Mouse (Mus musculus) embryonic facial prominence, embryonic 15.5 days (tissue): ENCODE data around the gene Tmem214. TPM values are rescaled to one million over a fixed set of nuclear protein-coding genes. Genes with fewer than 3 reads are reported as not detected.
A peak's percentile ranks its signal among the peaks of the same experiment; 100 is the strongest.

Experiments
- ATAC-seq: fragments of 200-750 bp; cut with Nextera tagmentation; 2 replicates; pipeline ENCODE4 v1.8.0; 2017; ENCODE audit warnings: low read depth, moderate TSS enrichment; ENCODE audit not compliant: insufficient number of reproducible peaks, low FRiP score, low TSS enrichment
- H3K27ac ChIP-seq: fragments of 300-500 bp; sonication (generic); replicated peaks from 2 replicates; pipeline ENCODE4 v1.5.1; 2015; ENCODE audit warnings: mild to moderate bottlenecking, inconsistent platforms
- H3K27me3 ChIP-seq: fragments of 300-500 bp; sonication (generic); 2 replicates; pipeline ENCODE4 v1.6.1; 2015; ENCODE audit warnings: inconsistent platforms
- H3K36me3 ChIP-seq: fragments of 300-500 bp; sonication (generic); 2 replicates; pipeline ENCODE4 v1.6.1; 2015; ENCODE audit warnings: mild to moderate bottlenecking, inconsistent platforms
- H3K4me1 ChIP-seq: fragments of 300-500 bp; sonication (generic); 2 replicates; pipeline ENCODE4 v1.6.1; 2015; ENCODE audit warnings: inconsistent platforms
- H3K4me2 ChIP-seq: fragments of 300-500 bp; sonication (generic); replicated peaks from 2 replicates; pipeline ENCODE4 v1.6.1; 2015; ENCODE audit warnings: mild to moderate bottlenecking, inconsistent platforms
- H3K4me3 ChIP-seq: fragments of 300-500 bp; sonication (generic); replicated peaks from 2 replicates; pipeline ENCODE4 v1.5.1; 2015; ENCODE audit warnings: mild to moderate bottlenecking, inconsistent platforms
- H3K9ac ChIP-seq: fragments of 300-500 bp; sonication (generic); 2 replicates; pipeline ENCODE4 v1.6.1; 2015; ENCODE audit warnings: inconsistent platforms
- H3K9me3 ChIP-seq: fragments of 300-500 bp; sonication (generic); replicated peaks from 2 replicates; pipeline ENCODE4 v1.6.1; 2016; ENCODE audit warnings: inconsistent platforms
- WGBS: fragments of 180-500 bp; shearing (Covaris S2); methylation state at CpG from one replicate; pipeline ENCODE4 v1.1.7; 2015; 5-methylcytosine and 5-hydroxymethylcytosine counted together
- polyA plus RNA-seq: library from polyadenylated mRNA; unstranded; fragments of >200 nt; fragmentation: Nextera tagmentation; extraction: Ambion mirVana; gene quantifications from 2 replicates; pipeline ENCODE4 v1.2.1, GENCODE M21; 2015

The Tmem214 gene
- polyA plus RNA-seq, 1 experiment from 2014 or later: 100.0 TPM

DNA sequence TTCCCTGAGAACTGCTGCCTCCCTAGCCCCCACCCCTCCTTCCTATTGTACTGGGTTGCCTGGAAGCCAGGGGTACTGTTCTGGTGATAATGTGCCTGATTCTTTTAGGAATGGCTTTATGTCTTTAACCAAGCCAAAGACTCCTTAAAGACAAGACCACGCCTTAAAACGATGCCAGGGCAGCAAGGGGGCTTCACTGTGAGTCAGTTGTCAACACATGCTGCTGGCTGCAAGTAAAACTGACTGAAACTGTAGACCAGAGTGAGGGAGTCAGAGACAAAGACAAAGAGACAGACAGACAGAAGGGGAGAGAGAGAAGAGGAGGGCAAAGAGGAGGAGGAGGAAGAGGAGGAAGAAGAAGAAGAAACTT is 17.3 kb upstream of the Tmem214 start:
- no peak for ATAC-seq
- H3K27ac ChIP-seq: peak overlapping the region; percentile 63; the same call in 1 of the 2 replicates
- H3K4me2 ChIP-seq: no peak overlapping the region
- H3K9me3 ChIP-seq: no peaks in the 10 kb centered on the region
- H3K4me3 ChIP-seq: no peak overlapping the region
- WGBS: 57% methylated on average over 2 of the region's 2 CpGs
- H3K9ac ChIP-seq: no peak overlapping the region
- H3K27me3 ChIP-seq: no peaks in the 10 kb centered on the region
- no peaks in the 10 kb centered on the region for H3K36me3 ChIP-seq
- peaks cover 13% of the 10 kb centered on the region for H3K4me1 ChIP-seq

DNA sequence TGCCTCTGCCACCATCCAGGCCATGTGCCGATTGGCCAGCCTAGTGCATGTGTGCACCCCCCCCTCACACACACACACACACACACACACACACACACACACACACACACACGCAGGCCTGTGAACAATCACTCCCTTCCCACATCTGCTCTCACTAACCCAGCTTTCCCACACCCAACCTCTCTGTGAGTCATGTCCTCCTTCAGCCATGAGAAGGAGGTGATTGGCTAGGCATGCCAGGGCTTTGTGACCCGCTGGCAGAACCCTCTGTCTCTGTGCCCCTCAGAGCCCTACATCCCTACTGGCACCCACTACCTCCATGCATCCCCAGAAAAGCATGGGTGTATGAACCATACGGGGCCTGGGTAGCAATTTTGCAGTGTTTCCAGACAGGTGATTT is 14.3 kb upstream of the Tmem214 start:
- H3K9me3 ChIP-seq: no peaks in the 10 kb centered on the region
- 77% methylated on average over 4 of the region's 4 CpGs for WGBS

DNA sequence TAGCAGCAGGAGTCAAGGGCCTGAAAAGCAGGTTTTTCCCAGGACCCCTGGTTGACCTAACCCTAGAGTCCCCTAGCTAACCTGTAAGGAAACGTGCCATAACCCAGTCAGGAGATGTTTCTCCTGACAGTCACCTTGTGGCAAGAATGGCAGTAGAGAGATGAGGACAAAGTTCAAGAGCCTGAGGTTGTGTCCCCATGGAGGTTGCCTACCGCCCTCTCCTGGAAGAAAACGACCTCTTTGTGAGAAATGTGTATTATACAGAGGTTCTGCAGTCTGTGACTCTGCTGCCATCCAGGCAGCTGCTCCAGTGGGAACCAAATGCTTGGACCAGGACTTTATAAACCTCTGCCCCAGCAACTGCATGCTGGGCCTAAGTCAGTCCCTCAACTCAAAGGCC is 12.1 kb upstream of the Tmem214 start:
- H3K36me3 ChIP-seq: no peaks in the 10 kb centered on the region
- WGBS: 56% methylated on average over 3 of the region's 3 CpGs
- no peak overlapping the region for H3K27ac ChIP-seq
- no peak overlapping the region for H3K4me3 ChIP-seq
- H3K9ac ChIP-seq: no peak overlapping the region
- H3K4me2 ChIP-seq: no peak overlapping the region
- H3K4me1 ChIP-seq: peaks cover 6% of the 10 kb centered on the region; the same call in 1 of the 2 replicates
- ATAC-seq: no peak
- H3K9me3 ChIP-seq: no peaks in the 10 kb centered on the region
- no peaks in the 10 kb centered on the region for H3K27me3 ChIP-seq

More for the DNA sequence above, 14.3 kb upstream of the Tmem214 start:
- no peak for ATAC-seq
- H3K27ac ChIP-seq: no peak overlapping the region
- H3K4me2 ChIP-seq: no peak overlapping the region
- H3K9ac ChIP-seq: no peak overlapping the region
- H3K36me3 ChIP-seq: no peaks in the 10 kb centered on the region
- no peaks in the 10 kb centered on the region for H3K27me3 ChIP-seq
- peaks cover 13% of the 10 kb centered on the region for H3K4me1 ChIP-seq
- no peak overlapping the region for H3K4me3 ChIP-seq

DNA sequence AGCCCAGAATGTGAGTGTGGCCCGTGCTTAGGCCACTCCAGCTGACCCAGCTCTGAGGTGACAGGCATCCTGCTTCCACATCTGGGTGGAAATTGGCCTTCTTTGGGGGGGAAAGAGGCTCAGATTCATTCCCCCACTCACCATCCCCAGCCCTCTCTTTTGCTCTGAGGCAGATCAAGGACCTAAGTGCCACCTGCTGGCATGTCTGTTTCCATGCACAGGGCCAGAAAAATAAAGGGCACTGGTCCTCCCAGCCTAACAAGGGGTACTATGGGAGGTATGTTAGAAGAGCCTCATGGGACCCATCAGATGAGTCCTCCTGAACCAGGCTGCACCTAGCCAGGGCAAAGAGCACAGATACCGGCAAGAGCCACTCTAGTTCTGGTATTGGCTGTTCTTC is 11.7 kb upstream of the Tmem214 start:
- Histone ChIP-seq H3K27me3 (no peaks in the 10 kb centered on the region), H3K4me1 (0 out of 2 replicates have a peak, but pooled peaks cover 1% of the 10 kb centered on the region), H3K27ac (no peak overlapping the region), H3K9ac (no peak overlapping the region), H3K4me2 (no peak overlapping the region), H3K36me3 (no peaks in the 10 kb centered on the region), H3K9me3 (no peaks in the 10 kb centered on the region), H3K4me3 (no peak overlapping the region)
- ATAC-seq: no peak
- 84% methylated on average over 2 of the region's 2 CpGs for WGBS

DNA sequence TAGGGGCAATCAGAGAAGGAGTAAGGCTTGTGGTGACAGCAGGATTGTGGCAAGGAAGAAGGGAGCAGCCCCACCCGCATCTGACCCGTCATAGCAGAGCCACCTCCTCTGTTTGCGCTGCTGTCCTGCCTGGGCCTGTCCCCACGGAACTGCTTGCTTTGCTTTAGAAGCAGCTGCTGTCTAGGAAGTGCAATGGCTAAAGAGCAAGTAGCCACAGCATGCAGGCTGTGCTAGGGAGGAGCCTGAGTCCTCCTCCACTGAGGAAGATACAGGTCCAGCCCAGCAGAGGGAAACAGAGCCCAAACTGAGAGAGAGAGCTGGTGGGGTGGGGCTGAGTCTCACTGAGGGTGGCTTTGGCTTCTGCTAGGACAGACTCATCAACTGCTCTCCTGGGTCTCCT is 4.0 kb upstream of the Tmem214 start:
- no peak overlapping the region for H3K4me3 ChIP-seq
- no peak overlapping the region for H3K4me2 ChIP-seq
- no peak overlapping the region for H3K9ac ChIP-seq
- H3K27me3 ChIP-seq: no peaks in the 10 kb centered on the region
- 37% methylated on average over 4 of the region's 4 CpGs for WGBS
- 0 out of 2 replicates have a peak, but pooled peaks cover 2% of the 10 kb centered on the region for H3K4me1 ChIP-seq
- no peaks in the 10 kb centered on the region for H3K9me3 ChIP-seq
- ATAC-seq: peak; percentile 25; the same call in 1 of the 2 replicates
- H3K27ac ChIP-seq: no peak overlapping the region
- 0 out of 2 replicates have a peak, but pooled peaks cover 8% of the 10 kb centered on the region for H3K36me3 ChIP-seq

DNA sequence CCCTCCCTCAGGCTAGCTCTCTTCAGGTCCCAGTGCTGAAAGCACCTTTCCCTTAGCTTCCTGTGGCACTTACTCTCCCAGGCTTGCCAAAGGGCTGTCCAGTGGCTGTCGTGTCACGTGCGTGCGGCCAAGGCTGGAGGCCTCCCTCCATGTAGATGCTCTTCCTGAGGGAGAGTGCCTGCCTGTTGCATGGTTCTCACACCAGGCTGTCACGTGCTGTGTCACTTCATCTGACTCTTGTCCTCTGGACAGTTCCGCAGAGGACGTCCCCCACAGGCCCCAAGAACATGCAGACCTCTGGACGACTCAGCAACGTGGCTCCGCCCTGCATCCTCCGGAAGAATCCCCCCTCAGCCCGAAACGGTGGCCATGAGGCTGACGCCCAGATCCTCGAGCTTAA is 3.5 kb upstream of the Tmem214 start:
- 0 out of 2 replicates have a peak, but pooled peaks have one; percentile 5 for ATAC-seq

DNA sequence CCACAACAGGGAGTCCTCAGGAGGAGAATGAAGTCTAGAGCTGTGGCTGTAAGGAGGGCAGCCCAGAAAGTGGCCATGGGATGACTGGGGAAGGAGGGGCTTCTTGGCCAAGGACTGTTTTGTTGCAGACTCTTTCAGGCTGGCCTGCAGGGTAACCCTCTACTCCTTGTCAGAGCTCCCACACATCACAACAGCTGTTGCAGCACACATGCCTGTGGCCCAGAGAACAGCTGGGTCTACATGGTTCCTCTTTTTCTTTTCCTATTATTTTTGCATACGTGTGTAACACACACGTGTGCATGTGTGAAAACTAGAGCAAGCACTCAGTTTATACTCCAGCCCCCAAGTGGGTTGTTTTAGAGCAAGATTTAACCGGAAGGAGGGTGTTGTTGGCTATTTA is 941 bp upstream of the Tmem214 start:
- no peak overlapping the region for H3K27ac ChIP-seq
- WGBS: 86% methylated on average over 3 of the region's 3 CpGs
- peaks cover 17% of the 10 kb centered on the region for H3K36me3 ChIP-seq
- no peak overlapping the region for H3K4me3 ChIP-seq
- no peaks in the 10 kb centered on the region for H3K9me3 ChIP-seq
- no peak overlapping the region for H3K9ac ChIP-seq
- no peaks in the 10 kb centered on the region for H3K27me3 ChIP-seq
- H3K4me2 ChIP-seq: no peak overlapping the region
- peaks cover 19% of the 10 kb centered on the region for H3K4me1 ChIP-seq
- no peak for ATAC-seq

More for the DNA sequence above, 3.5 kb upstream of the Tmem214 start:
- no peak overlapping the region for H3K9ac ChIP-seq
- no peak overlapping the region for H3K27ac ChIP-seq
- H3K4me1 ChIP-seq: 0 out of 2 replicates have a peak, but pooled peaks cover 4% of the 10 kb centered on the region
- H3K36me3 ChIP-seq: 0 out of 2 replicates have a peak, but pooled peaks cover 8% of the 10 kb centered on the region
- H3K9me3 ChIP-seq: no peaks in the 10 kb centered on the region
- no peaks in the 10 kb centered on the region for H3K27me3 ChIP-seq
- no peak overlapping the region for H3K4me3 ChIP-seq
- no peak overlapping the region for H3K4me2 ChIP-seq
- WGBS: 45% methylated on average over 15 of the region's 15 CpGs

DNA sequence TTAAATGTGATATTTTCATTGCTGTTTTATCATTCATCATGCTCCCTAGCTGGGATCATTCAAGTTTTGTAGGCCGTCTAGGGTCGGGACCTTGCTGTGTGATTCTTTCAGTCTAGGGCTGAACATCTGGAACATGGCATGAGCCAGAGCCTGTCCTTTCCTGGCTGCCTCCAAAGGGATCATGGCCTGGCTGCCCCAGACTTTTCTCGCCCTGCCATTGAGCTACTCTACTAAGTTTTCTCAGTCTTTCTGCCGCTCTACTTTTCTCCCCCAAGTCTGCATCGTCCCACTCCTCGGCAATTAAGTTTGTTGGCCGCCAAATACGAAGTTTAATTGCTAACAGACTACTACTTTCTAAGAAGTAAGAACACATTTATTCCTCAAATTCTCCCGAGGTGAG is 1.2 kb downstream of the Tmem214 start:
- Histone ChIP-seq H3K36me3 (peaks cover 38% of the 10 kb centered on the region), H3K4me1 (peaks cover 22% of the 10 kb centered on the region), H3K9ac (peak overlapping the region; percentile 93), H3K27ac (peak overlapping the region; percentile 80), H3K4me3 (peak overlapping the region; percentile 84), H3K4me2 (peak overlapping the region; percentile 63), H3K9me3 (no peaks in the 10 kb centered on the region), H3K27me3 (no peaks in the 10 kb centered on the region)
- 8% methylated on average over 9 of the region's 9 CpGs for WGBS
- 0 out of 2 replicates have a peak, but pooled peaks have one; percentile 16 for ATAC-seq

DNA sequence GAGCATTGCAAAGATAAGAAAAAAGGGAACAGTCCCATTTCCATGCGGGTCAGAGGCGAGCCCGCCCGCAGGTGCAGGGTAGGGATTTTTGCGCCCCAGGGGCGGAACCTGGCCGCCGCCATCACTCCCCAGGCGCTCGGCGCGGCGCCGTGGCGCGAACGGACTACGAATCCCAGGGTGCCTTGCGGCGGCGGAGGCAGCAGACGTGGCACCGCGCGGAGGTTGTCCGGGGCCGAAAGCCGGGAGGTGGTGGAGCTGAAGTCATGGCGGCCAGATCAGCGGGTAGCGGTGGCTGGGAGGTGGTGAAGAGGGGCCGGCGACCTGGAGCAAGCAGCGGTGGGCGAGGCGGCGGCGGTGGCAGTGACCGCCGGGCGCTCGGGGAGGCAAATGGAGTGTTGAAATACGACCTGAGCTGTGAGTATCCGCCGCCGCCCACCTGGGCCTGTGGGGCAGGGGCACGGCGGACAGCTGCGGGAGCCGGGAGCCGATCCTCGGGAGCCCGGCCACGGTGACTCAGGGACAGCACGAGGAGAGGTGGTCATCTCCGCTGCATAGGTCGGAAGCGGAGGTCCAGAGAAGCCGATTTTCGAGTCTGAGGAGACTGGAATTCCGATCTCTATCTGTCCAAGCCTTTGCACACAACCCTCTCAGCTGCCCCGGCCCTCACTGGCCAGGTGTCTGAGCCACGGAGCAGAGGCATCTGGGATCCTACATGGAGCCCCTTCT is 1.8 kb downstream of the Tmem214 start:
- Histone ChIP-seq H3K27ac (peak overlapping the region; percentile 80), H3K9me3 (no peaks in the 10 kb centered on the region)

DNA sequence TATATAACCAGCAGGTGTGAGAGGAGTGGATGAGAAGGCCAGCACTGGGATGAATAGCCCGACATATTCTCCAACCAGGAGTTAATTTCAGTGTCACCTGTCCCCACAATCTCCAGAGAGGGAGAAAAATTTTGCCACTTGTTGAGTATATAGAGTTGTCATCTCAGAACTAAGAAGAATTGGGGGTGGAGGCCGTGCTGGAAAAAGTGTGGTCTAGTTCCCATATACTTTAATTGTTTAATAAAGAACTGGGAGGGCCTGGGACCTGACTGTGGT is 2.3 kb downstream of the Tmem214 start:
- WGBS: 26% methylated on average over 2 of the region's 2 CpGs
- peak overlapping the region; percentile 80; the same call in 1 of the 2 replicates for H3K27ac ChIP-seq

More for the DNA sequence above, 1.8 kb downstream of the Tmem214 start:
- peak; percentile 90 for ATAC-seq
- Histone ChIP-seq H3K4me1 (peaks cover 22% of the 10 kb centered on the region), H3K4me3 (peak overlapping the region; percentile 84), H3K36me3 (peaks cover 44% of the 10 kb centered on the region), H3K27me3 (no peaks in the 10 kb centered on the region), H3K9ac (peak overlapping the region; percentile 93), H3K4me2 (peak overlapping the region; percentile 63)
- WGBS: under 1% methylated on average over 63 of the region's 63 CpGs

DNA sequence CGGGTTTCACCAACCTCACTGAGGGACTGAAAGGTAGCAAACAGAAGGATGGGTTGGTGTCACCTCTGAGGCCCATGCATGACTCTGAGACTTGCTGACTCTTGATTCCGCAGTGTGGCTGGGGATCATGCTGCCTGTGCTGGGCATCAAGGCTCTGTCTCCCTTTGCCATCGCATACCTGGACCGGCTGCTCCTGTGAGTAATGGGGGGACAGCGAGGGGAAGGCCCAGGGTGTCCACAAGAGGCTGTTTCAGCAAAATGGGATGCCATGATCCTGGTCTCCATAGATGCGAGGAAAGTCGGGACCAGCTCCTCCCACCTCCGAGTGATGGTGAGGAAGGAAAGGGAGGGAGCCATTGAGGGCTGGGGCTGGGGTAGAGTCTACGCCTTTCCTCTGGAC is 4.8 kb downstream of the Tmem214 start:
- Histone ChIP-seq H3K36me3 (peaks cover 66% of the 10 kb centered on the region), H3K9me3 (no peaks in the 10 kb centered on the region), H3K27me3 (no peaks in the 10 kb centered on the region), H3K4me3 (no peak overlapping the region), H3K9ac (no peak overlapping the region), H3K4me1 (peaks cover 22% of the 10 kb centered on the region), H3K4me2 (no peak overlapping the region), H3K27ac (no peak overlapping the region)
- no peak for ATAC-seq
- 94% methylated on average over 9 of the region's 9 CpGs for WGBS

More for the DNA sequence above, 2.3 kb downstream of the Tmem214 start:
- H3K36me3 ChIP-seq: peaks cover 47% of the 10 kb centered on the region
- no peaks in the 10 kb centered on the region for H3K9me3 ChIP-seq
- no peak for ATAC-seq
- no peaks in the 10 kb centered on the region for H3K27me3 ChIP-seq
- peak overlapping the region; percentile 84 for H3K4me3 ChIP-seq
- peak overlapping the region; percentile 63 for H3K4me2 ChIP-seq
- peak overlapping the region; percentile 93 for H3K9ac ChIP-seq
- peaks cover 22% of the 10 kb centered on the region for H3K4me1 ChIP-seq

DNA sequence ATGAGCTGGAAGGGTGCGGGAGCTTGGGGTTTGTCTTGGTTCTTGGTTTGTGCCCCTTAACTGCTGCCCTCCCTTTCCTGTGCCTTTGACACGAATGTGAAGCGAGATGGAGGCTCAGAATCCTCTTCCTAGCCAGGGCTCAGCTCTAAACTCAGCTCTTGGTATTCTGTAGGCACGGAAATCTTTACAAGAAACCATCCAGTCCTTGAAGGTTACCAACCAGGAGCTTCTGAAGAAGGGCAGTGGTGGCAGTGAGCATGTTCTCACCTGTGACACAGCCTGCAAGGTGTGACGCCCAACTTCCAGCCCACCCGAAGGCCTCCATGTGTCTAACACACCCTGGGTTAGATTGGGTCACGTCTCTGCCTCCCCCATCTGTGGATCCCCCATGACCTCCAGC is 6.6 kb downstream of the Tmem214 start:
- Histone ChIP-seq H3K27ac (no peak overlapping the region), H3K4me1 (peaks cover 28% of the 10 kb centered on the region), H3K9ac (no peak overlapping the region), H3K4me3 (no peak overlapping the region), H3K27me3 (no peaks in the 10 kb centered on the region), H3K9me3 (no peaks in the 10 kb centered on the region), H3K36me3 (peaks cover 72% of the 10 kb centered on the region), H3K4me2 (no peak overlapping the region)
- WGBS: 87% methylated on average over 7 of the region's 7 CpGs
- no peak for ATAC-seq
